Mouse (Mus musculus) G1E (cell line): ENCODE data around the gene Jade1. TPM values are rescaled to one million over a fixed set of nuclear protein-coding genes. Genes with fewer than 3 reads are reported as not detected.

Experiments used
- ATAC-seq: 2 replicates; pipeline ENCODE4 v1.8.0; 2016; ENCODE audit warnings: mild to moderate bottlenecking; ENCODE audit not compliant: insufficient number of reproducible peaks, poor library complexity, low FRiP score, severe bottlenecking; ENCODE audit errors: extremely low read depth
- DNase-seq: peaks from one replicate; pipeline ENCODE4 v3.0.0; 2012; ENCODE audit warnings: low spot score
- H3K27me3 ChIP-seq: 2 replicates; pipeline ENCODE4 v1.6.1; 2012; ENCODE audit warnings: mild to moderate bottlenecking, low read length, inconsistent platforms; ENCODE audit not compliant: insufficient read depth
- H3K36me3 ChIP-seq: replicated peaks from 2 replicates; pipeline ENCODE3; 2012; ENCODE audit warnings: mild to moderate bottlenecking, inconsistent platforms
- H3K4me1 ChIP-seq: 2 replicates; pipeline ENCODE4 v1.6.1; 2012; ENCODE audit warnings: low read depth, low read length, inconsistent platforms, mixed read lengths; ENCODE audit not compliant: insufficient read depth
- H3K4me3 ChIP-seq: 2 replicates; pipeline ENCODE4 v1.5.1; 2012; ENCODE audit warnings: low read depth, mild to moderate bottlenecking, inconsistent platforms, low read length, moderate library complexity, mixed read lengths
- H3K9me3 ChIP-seq: replicated peaks from 2 replicates; pipeline ENCODE4 v1.6.1; 2012; ENCODE audit warnings: inconsistent platforms
- CTCF ChIP-seq: IDR thresholded peaks from 2 replicates; pipeline ENCODE4 v1.5.1; 2012; ENCODE audit warnings: low read depth, low read length, inconsistent platforms, mixed read lengths
- GATA1 ChIP-seq: IDR thresholded peaks from 2 replicates; pipeline ENCODE4 v1.6.1; 2012; ENCODE audit warnings: borderline replicate concordance, low read length, inconsistent platforms, mixed read lengths
- GATA2 ChIP-seq: IDR thresholded peaks from 2 replicates; pipeline ENCODE4 v1.6.1; 2012; ENCODE audit warnings: low read depth, low read length, inconsistent platforms, borderline replicate concordance
- POLR2AphosphoS5 ChIP-seq: IDR thresholded peaks from 2 replicates; pipeline ENCODE4 v1.6.1; 2012; ENCODE audit warnings: low read depth, low read length, inconsistent platforms; ENCODE audit not compliant: insufficient replicate concordance
- TAL1 ChIP-seq: conservative IDR thresholded peaks from 2 replicates; pipeline ENCODE4 v1.6.1; 2012; ENCODE audit warnings: low read depth, low read length, inconsistent platforms, mixed read lengths
- polyA plus RNA-seq: library from polyadenylated mRNA; stranded (reverse); fragments of >175 nt; gene quantifications from 2 replicates; pipeline ENCODE4 v1.2.3, GENCODE M21; 2012
- total RNA-seq, 2 experiments: library from RNA; stranded (forward) in 1 of 2; stranded (reverse) in 1 of 2; fragments of 200-1000 nt in 1 of 2; fragments of >200 nt in 1 of 2; fragmentation: Nextera tagmentation in 1 of 2; gene quantifications; 2 replicates each; pipeline ENCODE4 v1.2.3; 2014 to 2017

Jade1 gene
- 129 and 146 TPM in 2 replicates for total RNA-seq (2014; fragmentation: Nextera tagmentation)
- 138 and 159 TPM in 2 replicates for total RNA-seq (2017)
- polyA plus RNA-seq, result 48.2 and 63.7 TPM in 2 replicates

GRCm38 (mm10) chr3:41555491-41556381 is at the start of gene Jade1:
Jade1 (plus strand) TSS chr3:41555731.
- H3K9me3 ChIP-seq, result no peaks in the 10 kb centered on the region
- H3K4me3 ChIP-seq, result peak within 1 kb of the TSS; percentile 78
- TF ChIP-seq POLR2AphosphoS5, result peak; percentile 66; the same call in 1 of the 2 replicates
- no peak for TF ChIP-seq CTCF
- TF ChIP-seq GATA2, result no peak
- ATAC-seq, result peak; percentile 18; the same call in 1 of the 2 replicates
- peaks cover 22% of the 10 kb centered on the region for H3K36me3 ChIP-seq
- DNase-seq, result peak; percentile 74
- peaks cover 49% of the 10 kb centered on the region for H3K4me1 ChIP-seq
- H3K27me3 ChIP-seq, result no peaks in the 10 kb centered on the region

DNA sequence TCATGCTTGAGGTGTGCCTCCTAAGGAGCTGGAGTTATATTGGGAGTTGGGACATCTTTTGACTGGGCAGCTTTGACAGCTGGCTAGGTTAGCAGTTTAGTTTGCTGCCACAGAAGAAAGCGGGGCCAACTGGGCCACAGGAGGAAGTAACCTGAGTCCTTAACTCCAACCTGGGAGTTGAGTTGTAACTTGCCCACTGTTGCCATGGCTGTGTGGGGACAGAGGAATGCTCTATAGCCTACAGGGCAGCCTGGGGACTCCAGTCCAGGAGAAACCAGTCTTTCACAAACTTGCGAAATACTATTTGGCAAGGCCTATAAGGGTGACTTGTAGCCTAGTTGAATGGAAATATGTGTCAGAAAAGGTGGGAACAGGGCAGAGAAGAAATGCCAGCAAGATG is 46.1 kb upstream of the Jade1 start:
- DNase-seq (no peak), ATAC-seq (no peak)

DNA sequence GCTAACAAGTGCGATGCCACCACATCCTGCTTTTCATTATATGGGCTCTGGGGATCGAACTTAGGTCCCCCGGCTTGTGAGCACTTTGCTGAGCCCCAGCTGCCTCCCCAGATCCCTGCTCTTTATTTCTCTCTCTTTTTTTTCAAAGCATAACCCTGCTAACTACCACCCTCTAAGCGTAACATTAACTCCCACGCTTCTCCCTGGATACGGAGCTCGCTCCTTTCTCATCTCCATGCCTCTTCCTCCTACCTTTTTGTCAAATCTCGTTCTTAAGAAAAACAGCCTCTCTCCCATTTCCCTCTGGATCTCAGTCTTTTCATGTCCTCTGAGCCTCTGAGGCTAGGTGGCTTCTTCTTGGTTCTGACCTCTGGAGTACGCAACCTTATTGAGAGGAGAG is 45.3 kb upstream of the Jade1 start:
- no peak for DNase-seq
- ATAC-seq, result no peak
- Histone ChIP-seq H3K36me3 (no peaks in the 10 kb centered on the region), H3K4me1 (no peaks in the 10 kb centered on the region), H3K4me3 (no peak overlapping the region), H3K9me3 (no peaks in the 10 kb centered on the region), H3K27me3 (peaks cover 41% of the 10 kb centered on the region)
- TF ChIP-seq TAL1, result no peak
- no peak for TF ChIP-seq GATA1
- TF ChIP-seq GATA2, result no peak
- no peak for TF ChIP-seq POLR2AphosphoS5
- no peak for TF ChIP-seq CTCF

More for the DNA sequence above, 46.1 kb upstream of the Jade1 start:
- H3K9me3 ChIP-seq, result no peaks in the 10 kb centered on the region
- no peaks in the 10 kb centered on the region for H3K4me1 ChIP-seq
- H3K4me3 ChIP-seq, result no peak overlapping the region
- TF ChIP-seq GATA1, result no peak
- TF ChIP-seq TAL1, result no peak
- no peak for TF ChIP-seq CTCF
- no peak for TF ChIP-seq GATA2
- no peak for TF ChIP-seq POLR2AphosphoS5
- H3K36me3 ChIP-seq, result no peaks in the 10 kb centered on the region
- peaks cover 35% of the 10 kb centered on the region for H3K27me3 ChIP-seq

DNA sequence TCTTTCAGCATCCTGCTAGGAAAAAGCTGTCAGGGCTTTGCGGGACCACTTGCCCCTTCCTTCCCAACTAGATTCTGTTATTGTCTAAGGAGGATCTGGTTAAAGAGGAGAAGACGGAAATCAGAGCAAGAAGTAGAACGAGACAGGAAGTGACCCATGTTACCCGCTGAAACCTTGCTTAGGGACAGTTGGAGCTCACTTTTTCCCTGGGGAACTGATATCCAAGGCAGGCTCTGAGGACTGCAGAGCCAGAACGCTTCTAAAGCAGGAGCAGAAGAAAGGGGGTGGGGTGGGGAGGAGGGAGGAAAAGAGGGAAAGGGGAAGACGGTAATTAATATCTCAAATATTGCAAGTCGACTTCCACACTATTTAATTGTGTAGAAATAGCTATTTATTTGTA is 44.8 kb upstream of the Jade1 start:
- TF ChIP-seq GATA1 (no peak), POLR2AphosphoS5 (no peak), TAL1 (no peak), GATA2 (no peak), CTCF (no peak)
- Histone ChIP-seq H3K4me1 (no peaks in the 10 kb centered on the region), H3K9me3 (no peaks in the 10 kb centered on the region), H3K27me3 (peaks cover 41% of the 10 kb centered on the region), H3K36me3 (no peaks in the 10 kb centered on the region), H3K4me3 (no peak overlapping the region)
- no peak for ATAC-seq
- DNase-seq, result no peak

DNA sequence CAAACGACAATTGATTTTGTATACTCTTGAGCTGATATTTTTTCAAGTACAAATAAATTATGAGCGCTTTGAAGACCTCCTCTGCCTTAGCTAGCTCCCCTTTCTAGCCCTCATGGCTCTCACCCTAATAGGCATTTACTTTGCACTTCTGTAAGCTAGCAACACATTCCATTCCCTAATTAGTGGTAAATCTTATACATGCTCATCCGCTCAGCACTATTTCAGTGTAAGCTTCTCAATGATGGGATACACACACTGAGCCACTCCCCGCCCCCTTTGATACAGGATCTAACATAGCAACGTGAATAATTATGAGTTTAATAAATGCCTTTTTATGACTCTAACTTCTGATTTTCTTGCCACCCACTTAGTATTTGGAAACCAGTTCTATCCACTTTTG is 41.5 kb upstream of the Jade1 start:
- no peak for DNase-seq
- no peak for ATAC-seq
- TF ChIP-seq TAL1 (no peak), GATA2 (no peak), CTCF (no peak), POLR2AphosphoS5 (no peak), GATA1 (no peak)
- Histone ChIP-seq H3K9me3 (no peaks in the 10 kb centered on the region), H3K27me3 (peaks cover 27% of the 10 kb centered on the region), H3K4me1 (no peaks in the 10 kb centered on the region), H3K4me3 (no peak overlapping the region), H3K36me3 (no peaks in the 10 kb centered on the region)

GRCm38 (mm10) chr3:41514683-41515305 is 40.7 kb upstream of the Jade1 start:
- no peak for DNase-seq
- no peaks in the 10 kb centered on the region for H3K9me3 ChIP-seq
- H3K27me3 ChIP-seq, result peaks cover 24% of the 10 kb centered on the region
- no peaks in the 10 kb centered on the region for H3K4me1 ChIP-seq
- ATAC-seq, result no peak
- H3K4me3 ChIP-seq, result no peak overlapping the region
- no peaks in the 10 kb centered on the region for H3K36me3 ChIP-seq
- TF ChIP-seq GATA2, result no peak
- no peak for TF ChIP-seq CTCF
- TF ChIP-seq POLR2AphosphoS5, result no peak
- TF ChIP-seq TAL1, result no peak
- TF ChIP-seq GATA1, result no peak
